Mouse (Mus musculus) spleen, adult 2 months (tissue): ENCODE results near the gene Chek2.

Experiments used
- CTCF ChIP-seq: fragments of 200-500 bp; IDR thresholded peaks from 2 replicates; pipeline ENCODE4 v1.5.1; 2011; ENCODE audit warnings: mild to moderate bottlenecking, inconsistent platforms; ENCODE audit not compliant: insufficient read depth, insufficient read length, insufficient replicate concordance; ENCODE audit errors: extremely low read depth
- POLR2A ChIP-seq: fragments of 200-500 bp; IDR thresholded peaks from 2 replicates; pipeline ENCODE4 v1.6.1; 2011; ENCODE audit warnings: low read depth, low read length, inconsistent platforms

DNA sequence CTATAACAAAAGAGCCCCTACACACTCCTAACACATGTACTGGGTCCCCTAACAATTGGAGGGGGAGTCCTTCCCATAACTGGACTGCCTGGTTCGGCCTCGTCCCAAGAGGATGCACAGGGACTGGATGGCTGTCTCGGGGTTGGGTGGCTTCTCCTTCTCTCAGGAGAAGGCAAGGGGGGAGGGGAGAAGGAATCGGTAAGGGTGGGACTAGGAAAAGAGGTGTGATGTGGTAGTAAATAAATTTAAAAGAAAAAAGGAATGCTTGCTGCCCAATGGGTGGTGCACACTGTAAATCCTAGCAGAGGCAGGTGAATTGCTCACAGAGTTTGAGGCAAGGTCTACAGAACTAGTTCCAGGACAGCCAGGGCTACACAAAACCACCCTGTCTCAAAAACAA is 33.6 kb upstream of the Chek2 start:
- TF ChIP-seq CTCF: no peak
- no peak for TF ChIP-seq POLR2A
